Mouse (Mus musculus) urinary bladder, postnatal 10 days (tissue): ENCODE measurements around the gene Cspg4.
"Not testable (repeated sequence)": the region's sequence is repeated elsewhere in the genome, so short reads cannot be mapped to it uniquely, and the experiment has no call there.

Experiments
- DNase-seq: peaks from one replicate; pipeline ENCODE4 v3.0.0; 2022; ENCODE audit warnings: low spot score

Gene Cspg4

DNA sequence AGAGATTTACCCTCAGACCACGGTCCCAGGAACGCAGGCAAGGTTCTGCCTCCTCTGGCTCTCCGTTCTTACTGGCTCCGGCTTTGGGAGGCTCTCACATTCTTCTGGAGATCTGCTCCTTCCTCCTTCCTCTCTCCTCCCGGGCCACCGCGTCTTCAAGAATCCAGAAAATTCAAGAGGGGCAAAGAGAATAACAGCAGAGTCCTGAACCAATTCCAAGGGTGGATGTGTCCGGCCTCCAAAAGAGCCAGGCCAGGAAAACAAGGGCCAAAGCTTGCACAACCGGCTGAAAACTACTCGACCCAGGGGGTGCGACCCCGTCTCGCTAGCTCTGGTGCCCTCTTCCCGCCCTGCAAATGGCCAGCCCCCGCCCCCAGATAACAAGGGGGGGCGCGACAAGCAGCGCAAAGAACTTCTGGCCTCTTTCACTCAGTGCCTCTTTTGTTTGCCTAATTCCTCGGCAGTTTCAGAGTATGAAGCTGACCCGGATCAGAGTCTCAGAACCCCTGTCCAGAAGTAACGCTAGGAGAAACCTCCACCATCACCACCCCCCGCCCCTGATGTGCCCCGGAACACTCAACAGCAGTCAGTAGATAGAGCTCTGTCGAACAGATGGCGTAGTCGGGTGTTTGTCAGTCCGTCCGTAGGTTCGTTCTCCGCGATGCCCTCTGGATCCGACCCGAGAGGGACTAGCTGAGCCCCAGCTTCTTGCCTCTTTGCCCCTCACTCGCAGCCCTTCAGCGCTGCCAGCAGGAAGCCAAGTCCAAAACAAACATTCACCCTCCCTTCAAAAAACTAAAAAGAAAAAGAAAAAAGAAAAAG, 62.6 kb downstream of the Cspg4 start:
- no peak for DNase-seq

DNA sequence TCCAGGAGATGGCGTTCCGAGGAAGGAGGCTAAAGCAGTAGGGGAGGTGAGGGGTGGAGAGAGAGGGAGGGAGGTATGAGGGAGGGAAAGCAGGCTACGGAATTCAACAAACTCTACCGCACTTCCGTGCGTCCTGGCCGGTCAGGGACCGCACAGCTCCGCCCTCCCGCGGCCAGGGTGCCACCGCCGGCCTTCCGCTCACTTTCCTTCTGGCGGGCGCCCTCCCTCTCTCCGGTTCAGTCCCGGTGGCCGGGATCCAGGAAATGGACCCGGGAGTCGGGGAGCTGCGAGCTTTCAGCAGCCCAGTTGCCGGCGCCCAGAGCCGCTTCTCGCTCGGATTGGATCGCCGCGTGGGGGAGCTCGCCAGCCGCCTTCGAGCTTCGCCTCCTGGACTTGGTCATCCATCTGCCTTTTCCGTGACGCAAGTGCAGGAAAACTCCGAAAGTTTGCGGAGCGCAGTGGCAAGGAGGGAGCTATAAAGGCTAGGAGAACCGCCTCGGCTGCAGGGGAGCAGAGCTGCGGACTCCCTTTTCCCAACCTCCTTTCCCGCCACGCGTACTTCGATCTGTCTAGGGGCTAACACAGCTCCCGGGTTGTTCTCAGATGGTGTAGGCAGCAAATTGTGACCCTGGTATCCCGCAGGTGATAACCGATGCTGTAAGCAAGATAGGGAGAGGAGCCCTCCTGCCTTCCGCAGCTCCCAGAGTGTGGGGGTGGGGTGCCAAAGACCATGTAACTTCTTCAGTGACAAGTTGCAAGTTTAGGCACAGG, 63.4 kb downstream of the Cspg4 start, which contains the start of gene Snx33:
Snx33 (minus strand) TSS at position 331 of the 771 bp plus-strand sequence.
- DNase-seq: peak; percentile 87

DNA sequence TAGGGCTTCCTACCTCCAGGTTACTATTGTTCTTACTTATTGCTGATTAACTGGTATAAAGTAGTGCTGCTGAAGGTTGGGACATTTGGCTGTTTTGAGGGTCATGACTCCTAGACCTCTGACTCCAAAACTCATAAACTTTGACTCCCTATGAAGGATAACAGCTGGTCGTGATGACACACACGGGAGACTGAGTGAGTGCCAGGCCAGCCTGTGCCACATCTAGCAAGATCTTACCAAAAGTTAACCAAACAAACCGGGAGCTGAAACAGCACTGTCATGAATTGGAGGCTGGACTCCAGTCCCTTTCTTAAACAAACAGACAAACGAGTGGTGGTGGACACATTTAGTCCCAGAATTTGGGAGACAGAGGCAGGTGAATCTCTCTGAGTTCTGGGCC, 64.7 kb downstream of the Cspg4 start:
- no peak for DNase-seq

DNA sequence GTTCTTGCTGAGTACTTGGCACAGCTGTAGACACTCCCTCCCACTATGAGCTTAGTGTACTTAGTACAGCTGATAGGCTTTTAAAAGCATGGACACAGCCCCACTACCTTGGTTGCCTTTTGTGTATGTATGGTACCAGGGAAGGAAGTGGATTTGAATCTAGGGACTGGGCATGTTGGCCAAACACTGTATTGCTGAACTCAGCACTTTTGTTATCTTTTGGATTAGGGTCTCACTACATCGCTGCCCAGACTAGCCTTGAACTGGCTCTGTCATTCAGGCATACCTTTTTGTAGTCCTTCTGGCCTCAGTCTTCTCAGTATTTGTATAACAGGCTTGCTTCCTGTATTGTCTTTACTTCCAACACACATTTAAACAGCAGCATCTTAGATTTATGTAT, 65.7 kb downstream of the Cspg4 start:
- DNase-seq: no peak

DNA sequence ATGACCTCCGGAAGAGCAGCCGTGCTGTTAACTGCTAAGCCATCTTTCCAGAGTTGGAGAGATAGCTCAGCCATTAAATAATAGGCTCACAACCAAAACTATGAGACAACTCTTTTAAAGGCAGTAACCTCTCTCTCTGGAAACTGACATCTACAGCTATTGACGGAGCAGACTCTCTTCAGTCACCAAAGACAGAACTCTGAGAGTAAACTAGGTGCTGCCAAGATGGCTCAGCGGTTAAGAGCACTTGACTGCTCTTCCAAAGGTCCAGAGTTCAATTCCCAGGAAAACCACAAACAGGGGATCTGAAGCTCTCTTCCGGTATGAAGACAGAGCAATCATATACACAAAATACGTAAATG, 72.0 kb downstream of the Cspg4 start:
- no peak for DNase-seq

DNA sequence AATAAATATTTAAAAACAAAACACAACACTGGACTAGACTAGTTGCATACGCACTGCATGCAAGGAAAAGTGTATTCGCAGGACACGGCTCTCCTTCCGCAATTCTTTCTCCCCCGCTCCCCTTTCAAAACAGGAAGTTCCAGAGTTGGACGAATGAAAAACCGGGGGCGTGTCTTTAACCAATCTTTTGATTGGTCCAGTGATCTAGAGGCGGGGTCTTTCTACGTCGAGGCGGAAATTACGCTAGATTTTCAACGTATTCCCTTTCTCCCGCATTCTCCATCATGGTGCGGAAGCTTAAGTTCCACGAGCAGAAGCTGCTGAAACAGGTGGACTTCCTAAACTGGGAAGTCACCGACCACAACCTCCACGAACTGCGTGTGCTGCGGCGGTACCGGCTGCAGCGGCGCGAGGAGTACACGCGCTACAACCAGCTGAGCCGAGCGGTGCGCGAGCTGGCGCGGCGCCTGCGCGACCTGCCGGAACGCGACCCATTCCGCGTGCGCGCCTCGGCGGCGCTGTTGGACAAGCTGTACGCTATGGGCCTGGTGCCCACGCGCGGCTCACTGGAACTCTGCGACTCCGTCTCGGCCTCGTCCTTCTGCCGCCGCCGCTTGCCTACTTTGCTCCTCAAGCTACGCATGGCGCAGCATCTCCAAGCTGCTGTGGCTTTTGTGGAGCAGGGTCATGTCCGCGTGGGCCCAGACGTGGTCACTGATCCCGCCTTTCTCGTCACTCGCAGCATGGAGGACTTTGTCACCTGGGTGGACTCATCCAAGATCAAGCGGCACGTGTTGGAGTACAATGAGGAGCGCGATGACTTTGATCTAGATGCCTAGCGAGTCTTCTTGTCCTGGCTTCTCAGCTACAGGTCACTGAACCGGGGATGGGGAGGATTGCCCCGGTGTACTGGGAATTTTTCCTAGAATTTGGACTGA, 72.7 kb downstream of the Cspg4 start, which contains the start of gene Imp3:
Imp3 (plus strand) TSS at position 253 of the 938 bp plus-strand sequence.
- DNase-seq: peak; percentile 32

DNA sequence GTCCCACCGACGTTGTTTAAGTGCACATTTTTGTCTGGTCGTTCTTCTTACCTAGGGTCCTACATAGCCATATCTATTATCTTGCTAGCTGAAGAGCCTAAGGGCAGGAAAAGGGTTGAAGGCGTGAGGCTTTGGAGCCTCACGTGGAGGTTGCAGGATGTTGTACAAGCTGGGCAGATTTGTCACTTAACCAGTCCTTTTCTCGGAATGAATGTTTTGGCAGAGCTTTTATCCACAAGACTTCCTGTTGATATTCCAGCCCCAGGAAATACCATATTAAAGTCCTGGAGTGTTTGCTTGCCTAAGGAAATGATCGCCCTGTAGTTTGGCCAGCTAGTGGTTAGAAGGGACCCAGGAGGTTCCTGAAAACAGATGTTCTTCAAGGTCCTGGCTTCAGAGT, 73.5 kb downstream of the Cspg4 start:
- no peak for DNase-seq

DNA sequence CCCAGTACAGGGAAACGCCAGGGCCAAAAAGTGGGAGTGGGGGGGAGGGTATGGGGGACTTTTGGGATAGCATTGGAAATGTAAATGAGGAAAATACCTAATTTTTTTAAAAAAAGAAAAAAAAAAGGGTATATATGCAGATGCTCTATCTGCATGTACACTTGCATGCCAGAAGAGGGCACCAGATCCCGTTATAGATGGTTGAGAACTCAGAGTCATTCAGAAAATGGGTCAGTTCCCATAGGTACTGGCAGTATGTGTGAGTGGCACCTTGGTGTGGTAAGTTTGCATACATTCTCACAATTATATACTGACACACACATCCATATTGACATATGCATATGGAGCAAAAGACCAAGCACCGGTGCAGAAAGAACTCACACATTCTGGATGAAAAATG, 82.6 kb downstream of the Cspg4 start:
- not testable (repeated sequence) for DNase-seq

DNA sequence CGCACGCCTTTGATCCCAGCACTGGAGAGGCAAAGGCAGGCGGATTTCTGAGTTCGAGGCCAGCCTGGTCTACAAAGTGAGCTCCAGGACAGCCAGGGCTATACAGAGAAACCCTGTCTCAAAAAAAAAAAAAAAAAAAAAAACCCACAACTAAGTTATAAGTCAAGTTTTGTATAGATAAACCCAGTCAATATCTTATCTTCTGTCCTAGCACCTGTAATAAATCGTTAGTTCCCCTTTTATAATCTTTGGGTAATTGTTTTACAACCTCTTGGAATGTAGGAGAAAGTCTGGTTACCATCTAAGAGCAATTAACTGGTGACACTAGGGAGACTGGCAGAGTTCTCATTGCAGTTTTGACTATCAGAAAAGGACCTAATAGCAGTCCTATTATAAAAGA, 83.9 kb downstream of the Cspg4 start:
- DNase-seq: not testable (repeated sequence)
